Mouse (Mus musculus): Measurements from ENCODE around the gene Cdc42se1.

Gene Cdc42se1

DNA sequence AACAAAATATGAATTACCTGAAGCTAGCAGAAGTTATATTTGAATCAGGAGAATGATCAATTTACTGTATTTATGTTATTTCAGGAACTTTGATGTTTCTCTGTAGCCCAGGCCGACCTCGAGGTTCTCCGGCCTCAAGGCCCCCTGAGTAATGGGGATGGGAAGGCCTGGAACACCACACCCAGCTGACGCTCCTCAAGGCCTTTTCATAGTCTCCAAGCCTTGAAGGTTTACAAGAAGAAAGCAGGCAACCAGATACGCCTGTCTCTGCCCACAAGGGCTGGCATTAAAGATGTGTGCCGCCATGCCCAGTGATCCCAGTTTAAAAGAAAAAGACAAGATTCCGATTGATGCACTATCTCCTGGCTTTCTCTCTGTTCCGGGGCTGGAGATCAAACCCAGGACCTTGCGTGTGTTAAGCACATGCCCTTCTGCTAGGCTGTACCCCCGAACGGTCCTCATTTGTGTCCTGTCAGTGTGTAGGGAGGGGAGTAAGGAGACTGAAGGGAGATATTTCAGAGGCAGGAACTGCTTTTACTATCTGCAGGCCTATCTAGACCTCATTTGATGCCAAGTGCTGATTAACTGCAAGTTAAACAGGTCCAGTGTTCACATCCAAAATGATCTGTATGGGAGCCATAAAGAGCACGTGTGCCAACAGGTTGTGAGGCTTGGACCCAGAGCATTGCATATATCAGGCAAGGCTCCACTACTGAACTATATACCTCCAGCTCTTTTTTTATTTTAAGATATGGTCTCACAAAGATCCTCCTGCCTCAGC, 56.2 kb downstream of the Cdc42se1 start:
- in situ Hi-C loops (cut with MboI, MseI) = no loop called here

DNA sequence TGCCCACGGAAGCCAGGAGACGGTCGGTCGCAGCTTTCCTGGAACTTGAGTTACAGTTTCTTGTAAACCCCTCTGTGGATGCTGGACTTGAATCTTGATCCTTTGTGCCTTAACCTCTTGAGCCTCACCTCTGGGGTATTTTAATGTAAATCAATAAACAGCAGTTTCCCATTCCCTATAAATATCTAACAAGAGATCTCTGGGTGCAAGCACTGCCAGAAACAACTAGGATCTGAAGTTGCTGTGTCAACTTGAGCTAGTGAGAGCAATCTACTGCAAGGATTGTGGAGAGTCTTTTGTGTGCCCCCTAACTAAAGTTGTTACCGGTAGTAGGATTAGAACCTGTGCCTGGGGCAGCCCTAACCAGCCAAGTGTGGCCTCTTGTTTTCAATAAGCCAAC, 56.9 kb downstream of the Cdc42se1 start:
- in situ Hi-C loops (cut with MboI, MseI) = no loop called here

All from T-helper 1 cell (primary cell).